Mouse (Mus musculus): Measurements from ENCODE around the gene 4930404N11Rik. TPM values are rescaled to one million over a fixed set of nuclear protein-coding genes. Genes with fewer than 3 reads are reported as not detected.

Gene 4930404N11Rik
- polyA plus RNA-seq, 1 experiment from 2014 or later = 0.82 TPM

- H3K9ac ChIP-seq = peak overlapping the region; percentile 82
- WGBS = 4% methylated on average over 20 of the region's 20 CpGs
- H3K4me1 ChIP-seq = peaks cover 34% of the 10 kb centered on the region
- H3K36me3 ChIP-seq = peaks cover 59% of the 10 kb centered on the region
- no peaks in the 10 kb centered on the region for H3K27me3 ChIP-seq
- no peaks in the 10 kb centered on the region for H3K9me3 ChIP-seq
- ATAC-seq (ENCODE audit: insufficient number of reproducible peaks, insufficient read depth, low FRiP score, low TSS enrichment) = no peak
- peak overlapping the region; percentile 84 for H3K4me3 ChIP-seq
- peak overlapping the region; percentile 82 for H3K4me2 ChIP-seq (replicated peaks)
- peak overlapping the region; percentile 71 for H3K27ac ChIP-seq
These were observed 44.2 kb downstream of the 4930404N11Rik start for GRCm38 (mm10) chr10:81321436-81321835.

- Histone ChIP-seq H3K4me1 (peaks cover 35% of the 10 kb centered on the region), H3K4me3 (peak within 1 kb of the TSS; percentile 84), H3K9me3 (no peaks in the 10 kb centered on the region), H3K27ac (peak within 1 kb of the TSS; percentile 85), H3K27me3 (no peaks in the 10 kb centered on the region), H3K4me2 (replicated peaks) (peak within 1 kb of the TSS; percentile 82), H3K36me3 (peaks cover 58% of the 10 kb centered on the region), H3K9ac (peak within 1 kb of the TSS; percentile 82)
- under 1% methylated on average over 68 of the region's 68 CpGs for WGBS
- ATAC-seq (ENCODE audit: insufficient number of reproducible peaks, insufficient read depth, low FRiP score, low TSS enrichment) = peak; percentile 87
These were observed 44.9 kb downstream of the 4930404N11Rik start, which contains the start of gene Cactin for GRCm38 (mm10) chr10:81320550-81321347. Cactin (plus strand) TSS chr10:81321103.

GRCm38 (mm10) chr10:81319741-81320549, 45.7 kb downstream of the 4930404N11Rik start:
- peak overlapping the region; percentile 84 for H3K4me3 ChIP-seq
- H3K4me1 ChIP-seq = peaks cover 35% of the 10 kb centered on the region
- peak overlapping the region; percentile 85 for H3K27ac ChIP-seq
- H3K9me3 ChIP-seq = no peaks in the 10 kb centered on the region
- H3K9ac ChIP-seq = peak overlapping the region; percentile 54
- H3K36me3 ChIP-seq = peaks cover 58% of the 10 kb centered on the region
- H3K27me3 ChIP-seq = no peaks in the 10 kb centered on the region
- ATAC-seq (ENCODE audit: insufficient number of reproducible peaks, insufficient read depth, low FRiP score, low TSS enrichment) = peak; percentile 23
- peak overlapping the region; percentile 61 for H3K4me2 ChIP-seq (replicated peaks)
- 1% methylated on average over 38 of the region's 38 CpGs for WGBS

- Histone ChIP-seq H3K4me3 (peak overlapping the region; percentile 84), H3K9me3 (no peaks in the 10 kb centered on the region), H3K36me3 (peaks cover 58% of the 10 kb centered on the region), H3K4me1 (peaks cover 35% of the 10 kb centered on the region), H3K9ac (peak overlapping the region; percentile 54), H3K27ac (peak overlapping the region; percentile 85), H3K4me2 (replicated peaks) (peak overlapping the region; percentile 61), H3K27me3 (no peaks in the 10 kb centered on the region)
- 42% methylated on average over 8 of the region's 8 CpGs for WGBS
- no peak for ATAC-seq (ENCODE audit: insufficient number of reproducible peaks, insufficient read depth, low FRiP score, low TSS enrichment)
These were observed 46.3 kb downstream of the 4930404N11Rik start for GRCm38 (mm10) chr10:81319330-81319699.

- ATAC-seq (ENCODE audit: insufficient number of reproducible peaks, insufficient read depth, low FRiP score, low TSS enrichment) = no peak
- WGBS = 93% methylated on average over 13 of the region's 13 CpGs
- Histone ChIP-seq H3K36me3 (peaks cover 58% of the 10 kb centered on the region), H3K9me3 (no peaks in the 10 kb centered on the region), H3K27me3 (no peaks in the 10 kb centered on the region), H3K4me2 (replicated peaks) (peak overlapping the region; percentile 61), H3K4me3 (0 out of 2 replicates have a peak overlapping the region, but pooled peaks have one; percentile 84), H3K27ac (peak overlapping the region; percentile 85; the same call in 1 of the 2 replicates), H3K4me1 (peaks cover 35% of the 10 kb centered on the region), H3K9ac (peak overlapping the region; percentile 54)
These were observed 46.9 kb downstream of the 4930404N11Rik start for GRCm38 (mm10) chr10:81318589-81319329.

GRCm38 (mm10) chr10:81317273-81317672, 48.3 kb downstream of the 4930404N11Rik start:
- WGBS = 16% methylated on average over 20 of the region's 20 CpGs
- peak overlapping the region; percentile 43 for H3K4me2 ChIP-seq (replicated peaks)
- peaks cover 58% of the 10 kb centered on the region for H3K36me3 ChIP-seq
- H3K27me3 ChIP-seq = no peaks in the 10 kb centered on the region
- H3K4me3 ChIP-seq = peak overlapping the region; percentile 16; the same call in 1 of the 2 replicates
- no peak for ATAC-seq (ENCODE audit: insufficient number of reproducible peaks, insufficient read depth, low FRiP score, low TSS enrichment)
- no peak overlapping the region for H3K27ac ChIP-seq
- H3K9me3 ChIP-seq = no peaks in the 10 kb centered on the region
- peaks cover 32% of the 10 kb centered on the region for H3K4me1 ChIP-seq
- peak overlapping the region; percentile 20 for H3K9ac ChIP-seq

GRCm38 (mm10) chr10:81316338-81317060, 49.1 kb downstream of the 4930404N11Rik start:
- H3K9me3 ChIP-seq = no peaks in the 10 kb centered on the region
- WGBS = 45% methylated on average over 16 of the region's 16 CpGs
- H3K4me2 ChIP-seq (replicated peaks) = peak overlapping the region; percentile 43
- no peak for ATAC-seq (ENCODE audit: insufficient number of reproducible peaks, insufficient read depth, low FRiP score, low TSS enrichment)
- no peaks in the 10 kb centered on the region for H3K27me3 ChIP-seq
- peak overlapping the region; percentile 20 for H3K9ac ChIP-seq
- H3K36me3 ChIP-seq = peaks cover 64% of the 10 kb centered on the region
- 0 out of 2 replicates have a peak overlapping the region, but pooled peaks have one; percentile 16 for H3K4me3 ChIP-seq
- H3K27ac ChIP-seq = no peak overlapping the region
- peaks cover 26% of the 10 kb centered on the region for H3K4me1 ChIP-seq

GRCm38 (mm10) chr10:81315587-81315986, 50.0 kb downstream of the 4930404N11Rik start:
- Histone ChIP-seq H3K27me3 (no peaks in the 10 kb centered on the region), H3K27ac (no peak overlapping the region), H3K4me2 (replicated peaks) (no peak overlapping the region), H3K4me1 (peaks cover 26% of the 10 kb centered on the region), H3K9ac (no peak overlapping the region), H3K4me3 (no peak overlapping the region), H3K9me3 (no peaks in the 10 kb centered on the region), H3K36me3 (peaks cover 73% of the 10 kb centered on the region)
- 93% methylated on average over 16 of the region's 16 CpGs for WGBS
- no peak for ATAC-seq (ENCODE audit: insufficient number of reproducible peaks, insufficient read depth, low FRiP score, low TSS enrichment)

- no peak for ATAC-seq (ENCODE audit: insufficient number of reproducible peaks, insufficient read depth, low FRiP score, low TSS enrichment)
- no peak overlapping the region for H3K9ac ChIP-seq
- peaks cover 87% of the 10 kb centered on the region for H3K36me3 ChIP-seq
- H3K4me1 ChIP-seq = peaks cover 21% of the 10 kb centered on the region
- H3K4me2 ChIP-seq (replicated peaks) = no peak overlapping the region
- no peak overlapping the region for H3K27ac ChIP-seq
- H3K9me3 ChIP-seq = no peaks in the 10 kb centered on the region
- 78% methylated on average over 7 of the region's 7 CpGs for WGBS
- H3K27me3 ChIP-seq = no peaks in the 10 kb centered on the region
- no peak overlapping the region for H3K4me3 ChIP-seq
These were observed 51.4 kb downstream of the 4930404N11Rik start for GRCm38 (mm10) chr10:81314201-81314600.

- peaks cover 15% of the 10 kb centered on the region for H3K4me1 ChIP-seq
- 95% methylated on average over 13 of the region's 13 CpGs for WGBS
- no peak overlapping the region for H3K4me2 ChIP-seq (replicated peaks)
- no peak overlapping the region for H3K4me3 ChIP-seq
- H3K27me3 ChIP-seq = no peaks in the 10 kb centered on the region
- H3K9me3 ChIP-seq = no peaks in the 10 kb centered on the region
- no peak overlapping the region for H3K9ac ChIP-seq
- H3K27ac ChIP-seq = no peak overlapping the region
- no peak for ATAC-seq (ENCODE audit: insufficient number of reproducible peaks, insufficient read depth, low FRiP score, low TSS enrichment)
- peaks cover 89% of the 10 kb centered on the region for H3K36me3 ChIP-seq
These were observed 52.0 kb downstream of the 4930404N11Rik start for GRCm38 (mm10) chr10:81313581-81313980.
